Mouse (Mus musculus) heart, embryonic 12.5 days (tissue): Measurements from ENCODE around the gene Unc93b1. TPM values are rescaled to one million over a fixed set of nuclear protein-coding genes. Genes with fewer than 3 reads are reported as not detected.

Experiments
- ATAC-seq: fragments of 200-750 bp; cut with Nextera tagmentation; 2 replicates; pipeline ENCODE4 v1.8.0; 2017; ENCODE audit warnings: moderate TSS enrichment, moderate library complexity; ENCODE audit not compliant: insufficient number of reproducible peaks, low FRiP score
- H3K27ac ChIP-seq: fragments of 300-500 bp; sonication (generic); 2 replicates; pipeline ENCODE4 v1.5.1; 2016; ENCODE audit warnings: mild to moderate bottlenecking, moderate library complexity; ENCODE audit not compliant: poor library complexity, severe bottlenecking
- H3K27me3 ChIP-seq: fragments of 300-500 bp; sonication (generic); replicated peaks from 2 replicates; pipeline ENCODE4 v1.6.1; 2016; ENCODE audit warnings: mild to moderate bottlenecking, moderate library complexity
- H3K36me3 ChIP-seq: fragments of 300-500 bp; sonication (generic); 2 replicates; pipeline ENCODE4 v1.6.1; 2016; ENCODE audit warnings: mild to moderate bottlenecking, moderate library complexity
- H3K4me1 ChIP-seq: fragments of 300-500 bp; sonication (generic); replicated peaks from 2 replicates; pipeline ENCODE4 v1.6.1; 2016; ENCODE audit warnings: mild to moderate bottlenecking
- H3K4me2 ChIP-seq: fragments of 300-500 bp; sonication (generic); 2 replicates; pipeline ENCODE4 v1.6.1; 2016; ENCODE audit warnings: mild to moderate bottlenecking, moderate library complexity
- H3K4me3 ChIP-seq: fragments of 300-500 bp; sonication (generic); 2 replicates; pipeline ENCODE4 v1.5.1; 2016; ENCODE audit warnings: mild to moderate bottlenecking
- H3K9ac ChIP-seq: fragments of 300-500 bp; sonication (generic); 2 replicates; pipeline ENCODE4 v1.6.1; 2016; ENCODE audit warnings: mild to moderate bottlenecking, moderate library complexity
- H3K9me3 ChIP-seq: fragments of 300-500 bp; sonication (generic); replicated peaks from 2 replicates; pipeline ENCODE4 v1.6.1; 2016; ENCODE audit warnings: mild to moderate bottlenecking, moderate library complexity
- WGBS: fragments of 180-500 bp; shearing (Covaris S2); methylation state at CpG from one replicate; pipeline ENCODE4 v1.1.7; 2016; 5-methylcytosine and 5-hydroxymethylcytosine counted together
- polyA plus RNA-seq: library from polyadenylated mRNA; unstranded; fragments of >200 nt; fragmentation: Nextera tagmentation; extraction: Ambion mirVana; gene quantifications from 2 replicates; pipeline ENCODE4 v1.2.1, GENCODE M21; 2016

Unc93b1 gene
- polyA plus RNA-seq, 1 experiment from 2014 or later = 8.9 TPM

- Histone ChIP-seq H3K4me1 (peaks cover 28% of the 10 kb centered on the region), H3K9ac (no peak within 1 kb of the TSS), H3K4me2 (peak within 1 kb of the TSS; percentile 5; the same call in 1 of the 2 replicates), H3K36me3 (no peaks in the 10 kb centered on the region), H3K9me3 (no peaks in the 10 kb centered on the region), H3K4me3 (no peak within 1 kb of the TSS), H3K27me3 (0 out of 2 replicates have a peak, but pooled peaks cover 2% of the 10 kb centered on the region), H3K27ac (peak within 1 kb of the TSS; percentile 53)
- 38% methylated on average over 12 of the region's 12 CpGs for WGBS
- peak; percentile 78 for ATAC-seq
These were observed 5.6 kb upstream of the Unc93b1 start, which contains the start of gene Aldh3b1 for GRCm38 (mm10) chr19:3929211-3929941. Gene Aldh3b1 (minus strand): TSS chr19:3929808.

DNA sequence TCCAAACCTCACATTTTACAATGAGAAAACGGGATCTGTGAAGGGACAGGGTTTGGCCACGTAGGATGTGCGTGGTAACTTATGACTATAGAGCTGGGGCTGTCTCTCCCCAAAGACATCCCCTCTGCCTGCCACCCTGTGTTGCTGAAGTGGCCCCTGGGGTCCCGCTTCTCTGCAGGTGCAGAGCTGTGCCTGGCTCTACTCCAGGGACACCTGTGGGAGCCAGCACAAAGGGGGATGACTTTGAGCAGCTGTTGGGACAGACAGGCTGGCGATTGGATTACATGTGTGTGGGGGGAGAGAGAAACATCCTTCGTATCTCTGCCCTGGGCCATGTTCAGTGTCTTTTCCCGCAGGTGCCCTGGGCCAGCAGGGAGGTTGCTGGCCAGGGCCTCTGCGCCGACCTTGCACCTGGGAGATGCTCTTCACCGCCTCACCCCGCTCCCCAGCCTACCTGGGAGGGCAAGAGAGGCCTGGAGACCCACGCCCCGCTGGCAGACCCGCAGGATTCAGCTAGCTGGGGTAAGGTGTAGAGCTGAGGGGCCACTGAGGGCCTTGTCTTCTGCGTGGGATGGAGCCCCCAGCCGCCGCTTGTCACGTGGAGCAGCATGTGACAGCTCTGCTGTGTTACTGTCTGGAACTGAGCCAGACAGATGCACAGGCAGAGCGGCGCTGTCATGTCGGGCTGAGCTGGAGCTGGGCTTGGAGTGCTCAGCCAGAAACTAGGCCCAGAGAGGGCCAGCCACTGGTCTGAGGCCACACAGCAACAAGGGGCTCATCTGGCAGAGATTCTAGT lies 4.5 kb upstream of the Unc93b1 start:
- H3K4me1 ChIP-seq = peaks cover 27% of the 10 kb centered on the region
- H3K27ac ChIP-seq = peak overlapping the region; percentile 53
- no peak overlapping the region for H3K4me3 ChIP-seq
- 0 out of 2 replicates have a peak, but pooled peaks cover 4% of the 10 kb centered on the region for H3K27me3 ChIP-seq
- H3K9me3 ChIP-seq = no peaks in the 10 kb centered on the region
- H3K9ac ChIP-seq = no peak overlapping the region
- ATAC-seq = no peak
- no peak overlapping the region for H3K4me2 ChIP-seq
- no peaks in the 10 kb centered on the region for H3K36me3 ChIP-seq
- WGBS = 66% methylated on average over 21 of the region's 21 CpGs

DNA sequence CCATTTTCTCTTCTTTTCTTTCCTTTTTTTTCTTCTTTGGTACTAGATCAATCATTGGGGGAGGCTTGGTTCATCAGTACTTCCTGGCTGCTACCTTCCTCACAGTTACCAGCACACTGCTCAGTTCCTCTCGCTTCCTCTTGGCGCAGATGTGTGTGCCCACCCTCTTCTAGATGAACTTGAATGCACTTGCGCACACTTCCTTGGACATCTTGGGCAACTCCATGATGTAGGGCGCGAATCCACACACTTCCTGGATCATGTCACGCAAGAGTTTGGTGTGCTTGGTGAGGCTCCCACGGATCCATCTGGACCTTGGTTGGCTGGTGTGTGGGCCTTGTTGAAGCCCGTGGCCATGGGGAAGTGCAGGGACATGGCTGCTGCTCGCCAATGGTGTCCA lies 3.3 kb upstream of the Unc93b1 start:
- no peaks in the 10 kb centered on the region for H3K36me3 ChIP-seq
- peaks cover 34% of the 10 kb centered on the region for H3K4me1 ChIP-seq
- no peak overlapping the region for H3K4me2 ChIP-seq
- WGBS = 86% methylated on average over 9 of the region's 9 CpGs
- no peak overlapping the region for H3K27ac ChIP-seq
- no peak for ATAC-seq
- no peaks in the 10 kb centered on the region for H3K9me3 ChIP-seq
- H3K4me3 ChIP-seq = no peak overlapping the region
- no peak overlapping the region for H3K9ac ChIP-seq
- 0 out of 2 replicates have a peak, but pooled peaks cover 4% of the 10 kb centered on the region for H3K27me3 ChIP-seq

- WGBS = 9% methylated on average over 22 of the region's 22 CpGs
These were observed 1.2 kb downstream of the Unc93b1 start for GRCm38 (mm10) chr19:3935896-3936850.

GRCm38 (mm10) chr19:3942315-3942714 lies 7.3 kb downstream of the Unc93b1 start:
- H3K4me1 ChIP-seq = peaks cover 13% of the 10 kb centered on the region
- ATAC-seq = no peak
- no peaks in the 10 kb centered on the region for H3K36me3 ChIP-seq
- H3K9ac ChIP-seq = no peak overlapping the region
- H3K27me3 ChIP-seq = peaks cover 26% of the 10 kb centered on the region
- H3K4me3 ChIP-seq = no peak overlapping the region
- no peak overlapping the region for H3K27ac ChIP-seq
- no peaks in the 10 kb centered on the region for H3K9me3 ChIP-seq
- H3K4me2 ChIP-seq = no peak overlapping the region
- WGBS = 72% methylated on average over 7 of the region's 7 CpGs

More at GRCm38 (mm10) chr19:3935896-3936850, 1.2 kb downstream of the Unc93b1 start:
- Histone ChIP-seq H3K27me3 (0 out of 2 replicates have a peak, but pooled peaks cover 4% of the 10 kb centered on the region), H3K27ac (no peak overlapping the region), H3K4me3 (peak overlapping the region; percentile 60), H3K4me2 (peak overlapping the region; percentile 92), H3K36me3 (no peaks in the 10 kb centered on the region), H3K9me3 (no peaks in the 10 kb centered on the region), H3K9ac (peak overlapping the region; percentile 71), H3K4me1 (peaks cover 10% of the 10 kb centered on the region)
- 0 out of 2 replicates have a peak, but pooled peaks have one; percentile 44 for ATAC-seq

- H3K4me1 ChIP-seq = peaks cover 13% of the 10 kb centered on the region
- H3K4me3 ChIP-seq = peak overlapping the region; percentile 16
- WGBS = 13% methylated on average over 27 of the region's 27 CpGs
These were observed 8.2 kb downstream of the Unc93b1 start for GRCm38 (mm10) chr19:3942986-3943735.

DNA sequence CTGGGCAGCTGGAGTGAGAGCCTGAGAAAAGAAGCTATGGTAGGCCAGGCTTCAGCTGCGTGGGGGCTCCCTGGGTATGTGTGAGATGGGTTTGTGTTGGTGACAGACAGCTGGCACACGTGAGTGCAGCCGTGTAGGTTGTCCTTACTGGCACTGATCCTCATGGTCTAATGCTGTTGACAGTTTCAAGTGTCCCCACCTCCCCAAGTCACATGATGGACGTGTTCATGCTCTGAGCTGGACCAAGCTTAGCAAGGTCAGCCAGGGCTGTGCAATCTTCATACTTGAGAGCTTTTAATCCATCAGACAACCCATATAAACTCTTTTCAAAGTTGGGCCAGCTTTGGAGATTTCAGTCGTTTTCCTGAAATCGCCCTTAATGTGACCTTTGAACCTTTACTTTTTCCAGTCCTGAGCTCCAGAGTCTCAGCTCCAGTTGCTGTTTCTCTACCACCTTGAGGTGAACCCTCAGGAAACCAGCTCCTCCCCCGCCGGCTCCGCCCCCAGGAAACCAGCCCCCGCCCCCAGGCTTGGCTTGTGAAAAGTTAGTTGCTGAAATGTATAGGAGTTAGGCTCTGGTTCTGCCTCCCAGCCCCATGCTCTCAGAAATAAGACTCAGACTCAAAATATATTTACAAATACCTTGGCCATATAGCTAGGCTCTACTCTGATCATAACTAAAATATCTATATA lies 11.0 kb downstream of the Unc93b1 start:
- ATAC-seq = peak; percentile 50; the same call in 1 of the 2 replicates
- Histone ChIP-seq H3K36me3 (no peaks in the 10 kb centered on the region), H3K4me3 (no peak overlapping the region), H3K9ac (no peak overlapping the region), H3K27me3 (peaks cover 37% of the 10 kb centered on the region), H3K9me3 (no peaks in the 10 kb centered on the region), H3K4me2 (no peak overlapping the region), H3K27ac (no peak overlapping the region), H3K4me1 (peaks cover 13% of the 10 kb centered on the region)
- 23% methylated on average over 10 of the region's 10 CpGs for WGBS

More at GRCm38 (mm10) chr19:3942986-3943735, 8.2 kb downstream of the Unc93b1 start:
- H3K4me2 ChIP-seq = peak overlapping the region; percentile 61
- no peaks in the 10 kb centered on the region for H3K9me3 ChIP-seq
- H3K27ac ChIP-seq = no peak overlapping the region
- peak; percentile 46 for ATAC-seq
- no peak overlapping the region; the same call in 1 of the 2 replicates for H3K9ac ChIP-seq
- H3K36me3 ChIP-seq = no peaks in the 10 kb centered on the region
- H3K27me3 ChIP-seq = peaks cover 30% of the 10 kb centered on the region

- Histone ChIP-seq H3K4me3 (no peak overlapping the region), H3K4me2 (no peak overlapping the region), H3K4me1 (peaks cover 13% of the 10 kb centered on the region), H3K9me3 (no peaks in the 10 kb centered on the region), H3K9ac (no peak overlapping the region), H3K36me3 (no peaks in the 10 kb centered on the region), H3K27me3 (peaks cover 32% of the 10 kb centered on the region), H3K27ac (no peak overlapping the region)
- WGBS = 15% methylated on average over 2 of the region's 2 CpGs
- ATAC-seq = no peak
These were observed 11.7 kb downstream of the Unc93b1 start for GRCm38 (mm10) chr19:3946715-3947114.

- no peaks in the 10 kb centered on the region for H3K36me3 ChIP-seq
- no peak overlapping the region for H3K27ac ChIP-seq
- no peak overlapping the region for H3K9ac ChIP-seq
- WGBS = 69% methylated on average over 3 of the region's 3 CpGs
- H3K4me3 ChIP-seq = no peak overlapping the region
- peaks cover 13% of the 10 kb centered on the region for H3K4me1 ChIP-seq
- no peak for ATAC-seq
- H3K27me3 ChIP-seq = peaks cover 21% of the 10 kb centered on the region
- no peak overlapping the region for H3K4me2 ChIP-seq
- no peaks in the 10 kb centered on the region for H3K9me3 ChIP-seq
These were observed 12.8 kb downstream of the Unc93b1 start for GRCm38 (mm10) chr19:3947813-3948212.
